Mouse (Mus musculus): ENCODE results near the gene Scel.

DNA sequence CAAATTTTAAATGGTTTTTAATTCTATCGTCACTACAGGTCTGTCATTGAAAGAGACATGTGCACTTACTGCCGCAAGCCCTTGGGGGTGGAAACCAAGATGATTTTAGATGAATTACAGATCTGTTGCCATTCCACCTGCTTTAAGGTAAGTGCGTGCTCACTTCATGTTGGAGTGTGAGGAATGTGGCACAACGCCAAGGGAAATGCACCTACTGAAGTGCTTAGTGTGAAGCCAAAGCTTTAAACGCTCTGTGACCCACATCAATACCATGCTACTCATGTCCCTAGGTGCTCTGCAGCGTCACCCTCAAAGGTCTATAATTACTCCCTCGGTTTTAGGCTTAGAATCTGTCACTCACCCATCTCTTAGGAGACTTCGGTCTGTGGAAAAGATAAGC, 94.9 kb downstream of the Scel start:
- TF ChIP-seq TCF12 (IDR thresholded peaks at IDR 0.05; ENCODE audit: insufficient read depth, poor library complexity, severe bottlenecking) (no peak), POLR2A (IDR thresholded peaks at IDR 0.05; ENCODE audit: insufficient read length, low read depth) (no peak), SRF (IDR thresholded peaks at IDR 0.05; ENCODE audit: control insufficient read depth, insufficient read length, low read depth) (no peak), TCF3 (IDR thresholded peaks at IDR 0.05; ENCODE audit: insufficient read length, low read depth) (no peak), USF1 (IDR thresholded peaks at IDR 0.05; ENCODE audit: low read depth) (no peak), MYOD1 (IDR thresholded peaks at IDR 0.05; ENCODE audit: control insufficient read depth in 1 of 3, insufficient read length in 2 of 3, low read depth in 2 of 3) (no peak)
